Mouse (Mus musculus) embryonic fibroblast, embryonic 13.5 days (primary cell): Measurements from ENCODE around the gene Dennd1b. TPM values are rescaled to one million over a fixed set of nuclear protein-coding genes. Genes with fewer than 3 reads are reported as not detected.

ENCODE experiments used
- H3K27ac ChIP-seq: 2 replicates; pipeline ENCODE4 v1.5.1; 2012; ENCODE audit warnings: low read length, control low read depth, inconsistent platforms; ENCODE audit not compliant: insufficient read depth
- H3K4me1 ChIP-seq: 2 replicates; pipeline ENCODE4 v1.6.1; 2011; ENCODE audit warnings: low read length; ENCODE audit not compliant: control insufficient read depth, insufficient read depth
- H3K4me3 ChIP-seq: 2 replicates; pipeline ENCODE4 v1.5.1; 2011; ENCODE audit warnings: mild to moderate bottlenecking, control low read depth, low read length; ENCODE audit not compliant: insufficient read depth
- CTCF ChIP-seq: IDR thresholded peaks from 2 replicates; pipeline ENCODE4 v1.5.1; 2011; ENCODE audit warnings: mild to moderate bottlenecking, control low read depth, low read length, moderate library complexity, borderline replicate concordance; ENCODE audit not compliant: insufficient read depth
- POLR2A ChIP-seq: IDR thresholded peaks from 2 replicates; pipeline ENCODE4 v1.6.1; 2011; ENCODE audit warnings: low read depth, mild to moderate bottlenecking, control low read depth, low read length, moderate library complexity
- polyA plus RNA-seq: library from polyadenylated mRNA; stranded (reverse); fragments of >200 nt; gene quantifications from 2 replicates; pipeline ENCODE4 v1.2.4, GENCODE M21; 2011; ENCODE audit warnings: low read depth; ENCODE audit not compliant: missing spikeins, insufficient read length

Gene Dennd1b
- polyA plus RNA-seq, 1 experiment, result 12.3 TPM

GRCm38 (mm10) chr1:139077989-139078388 lies 114.8 kb downstream of the Dennd1b start:
- TF ChIP-seq CTCF (no peak), POLR2A (no peak)
- H3K4me1 ChIP-seq, result no peaks in the 10 kb centered on the region
- H3K4me3 ChIP-seq, result no peak overlapping the region
- H3K27ac ChIP-seq, result no peak overlapping the region

GRCm38 (mm10) chr1:139079000-139079399 lies 115.8 kb downstream of the Dennd1b start:
- Histone ChIP-seq H3K27ac (no peak overlapping the region), H3K4me1 (no peaks in the 10 kb centered on the region), H3K4me3 (no peak overlapping the region)
- TF ChIP-seq POLR2A (no peak), CTCF (no peak)

GRCm38 (mm10) chr1:139079523-139079922 lies 116.3 kb downstream of the Dennd1b start:
- no peaks in the 10 kb centered on the region for H3K4me1 ChIP-seq
- H3K4me3 ChIP-seq, result no peak overlapping the region
- no peak overlapping the region for H3K27ac ChIP-seq
- TF ChIP-seq POLR2A (no peak), CTCF (no peak)

GRCm38 (mm10) chr1:139080517-139081386 lies 117.5 kb downstream of the Dennd1b start:
- Histone ChIP-seq H3K4me3 (no peak overlapping the region), H3K4me1 (no peaks in the 10 kb centered on the region), H3K27ac (no peak overlapping the region)
- no peak for TF ChIP-seq POLR2A
- no peak for TF ChIP-seq CTCF

- no peak overlapping the region for H3K27ac ChIP-seq
- no peaks in the 10 kb centered on the region for H3K4me1 ChIP-seq
- no peak for TF ChIP-seq CTCF
- TF ChIP-seq POLR2A, result no peak
- H3K4me3 ChIP-seq, result no peak overlapping the region
These were observed 120.1 kb downstream of the Dennd1b start for GRCm38 (mm10) chr1:139083382-139083781.

- TF ChIP-seq POLR2A (no peak), CTCF (no peak)
- Histone ChIP-seq H3K4me1 (no peaks in the 10 kb centered on the region), H3K27ac (no peak overlapping the region), H3K4me3 (no peak overlapping the region)
These were observed 124.3 kb downstream of the Dennd1b start for GRCm38 (mm10) chr1:139087564-139087963.

GRCm38 (mm10) chr1:139090744-139091143 lies 127.5 kb downstream of the Dennd1b start:
- Histone ChIP-seq H3K27ac (no peak overlapping the region), H3K4me3 (no peak overlapping the region), H3K4me1 (no peaks in the 10 kb centered on the region)
- TF ChIP-seq POLR2A, result no peak
- TF ChIP-seq CTCF, result no peak

GRCm38 (mm10) chr1:139091701-139092100 lies 128.5 kb downstream of the Dennd1b start:
- no peak overlapping the region for H3K4me3 ChIP-seq
- no peaks in the 10 kb centered on the region for H3K4me1 ChIP-seq
- TF ChIP-seq POLR2A (no peak), CTCF (no peak)
- H3K27ac ChIP-seq, result no peak overlapping the region

- no peak overlapping the region for H3K27ac ChIP-seq
- H3K4me3 ChIP-seq, result no peak overlapping the region
- no peaks in the 10 kb centered on the region for H3K4me1 ChIP-seq
- TF ChIP-seq CTCF (no peak), POLR2A (no peak)
These were observed 128.9 kb downstream of the Dennd1b start for GRCm38 (mm10) chr1:139092144-139092543.

GRCm38 (mm10) chr1:139092722-139093121 lies 129.5 kb downstream of the Dennd1b start:
- no peak for TF ChIP-seq CTCF
- no peak for TF ChIP-seq POLR2A
- H3K27ac ChIP-seq, result no peak overlapping the region
- no peaks in the 10 kb centered on the region for H3K4me1 ChIP-seq
- no peak overlapping the region for H3K4me3 ChIP-seq
